Mouse (Mus musculus): ENCODE results near the gene Lcat. TPM values are rescaled to one million over a fixed set of nuclear protein-coding genes. Genes with fewer than 3 reads are reported as not detected.

Gene Lcat
- polyA plus RNA-seq, 1 experiment from 2014 or later = 3.0 TPM

Small RNA genes lying within 50 kb of the gene (microRNA-seq; reads per million reads assigned to microRNA genes)
- gene Mir7074 = not detected

Other genes with a start within 250 kb of the Lcat start
- gene Acd, start 242.3 kb downstream of the Lcat start, polyA plus RNA-seq (2016; fragmentation: Nextera tagmentation; extraction: Ambion mirVana) = 73.6 and 78.2 TPM in 2 replicates
- 18.2 and 19.1 TPM in 2 replicates for gene Pard6a, start 242.2 kb downstream of the Lcat start, polyA plus RNA-seq (2016; fragmentation: Nextera tagmentation; extraction: Ambion mirVana)
- 0.14 TPM in 1 of 2 replicates, not detected in the other for gene 4933405L10Rik, start 235.7 kb downstream of the Lcat start, polyA plus RNA-seq (2016; fragmentation: Nextera tagmentation; extraction: Ambion mirVana)
- 35.7 and 37.0 TPM in 2 replicates for gene Enkd1, start 235.2 kb downstream of the Lcat start, polyA plus RNA-seq (2016; fragmentation: Nextera tagmentation; extraction: Ambion mirVana)
- gene Gfod2, start 184.7 kb downstream of the Lcat start, polyA plus RNA-seq (2016; fragmentation: Nextera tagmentation; extraction: Ambion mirVana) = 30.2 and 33.7 TPM in 2 replicates
- 14.9 and 16.0 TPM in 2 replicates for gene Ranbp10, start 116.0 kb downstream of the Lcat start, polyA plus RNA-seq (2016; fragmentation: Nextera tagmentation; extraction: Ambion mirVana)
- 0.43 TPM in 1 of 2 replicates, not detected in the other for gene Tsnaxip1, start 115.7 kb downstream of the Lcat start, polyA plus RNA-seq (2016; fragmentation: Nextera tagmentation; extraction: Ambion mirVana)
- 59.8 and 60.6 TPM in 2 replicates for gene Cenpt, start 90.1 kb downstream of the Lcat start, polyA plus RNA-seq (2016; fragmentation: Nextera tagmentation; extraction: Ambion mirVana)
- gene Thap11, start 88.2 kb downstream of the Lcat start, polyA plus RNA-seq (2016; fragmentation: Nextera tagmentation; extraction: Ambion mirVana) = 84.6 and 86.8 TPM in 2 replicates
- 228 and 268 TPM in 2 replicates for gene Nutf2, start 82.8 kb downstream of the Lcat start, polyA plus RNA-seq (2016; fragmentation: Nextera tagmentation; extraction: Ambion mirVana)
- 70.5 and 72.6 TPM in 2 replicates for gene Edc4, start 62.5 kb downstream of the Lcat start, polyA plus RNA-seq (2016; fragmentation: Nextera tagmentation; extraction: Ambion mirVana)
- gene Nrn1l, start 49.8 kb downstream of the Lcat start, polyA plus RNA-seq (2016; fragmentation: Nextera tagmentation; extraction: Ambion mirVana) = 0.65 and 1.1 TPM in 2 replicates
- gene Pskh1, start 42.9 kb downstream of the Lcat start, polyA plus RNA-seq (2016; fragmentation: Nextera tagmentation; extraction: Ambion mirVana) = 42.5 and 44.8 TPM in 2 replicates
- gene Ctrl, start 9.5 kb downstream of the Lcat start, polyA plus RNA-seq (2016; fragmentation: Nextera tagmentation; extraction: Ambion mirVana) = 1.9 and 2.2 TPM in 2 replicates
- 22.9 and 31.7 TPM in 2 replicates for gene Psmb10, start 4.9 kb downstream of the Lcat start, polyA plus RNA-seq (2016; fragmentation: Nextera tagmentation; extraction: Ambion mirVana)
- 44.3 and 48.2 TPM in 2 replicates for gene Slc12a4, start 22.7 kb upstream of the Lcat start, polyA plus RNA-seq (2016; fragmentation: Nextera tagmentation; extraction: Ambion mirVana)
- not detected in 2 replicates for gene Dpep3, start 36.0 kb upstream of the Lcat start, polyA plus RNA-seq (2016; fragmentation: Nextera tagmentation; extraction: Ambion mirVana)
- gene Dus2, start 48.0 kb upstream of the Lcat start, polyA plus RNA-seq (2016; fragmentation: Nextera tagmentation; extraction: Ambion mirVana) = 25.3 and 26.6 TPM in 2 replicates
- not detected in 2 replicates for gene Dpep2nb, start 62.6 kb upstream of the Lcat start, polyA plus RNA-seq (2016; fragmentation: Nextera tagmentation; extraction: Ambion mirVana)
- gene Ddx28, start 68.5 kb upstream of the Lcat start, polyA plus RNA-seq (2016; fragmentation: Nextera tagmentation; extraction: Ambion mirVana) = 21.6 and 22.6 TPM in 2 replicates
- gene Nfatc3, start 115.5 kb upstream of the Lcat start, polyA plus RNA-seq (2016; fragmentation: Nextera tagmentation; extraction: Ambion mirVana) = 7.8 and 9.3 TPM in 2 replicates
- 10.4 and 11.3 TPM in 2 replicates for gene Esrp2, start 193.6 kb upstream of the Lcat start, polyA plus RNA-seq (2016; fragmentation: Nextera tagmentation; extraction: Ambion mirVana)
- gene Pla2g15, start 207.0 kb upstream of the Lcat start, polyA plus RNA-seq (2016; fragmentation: Nextera tagmentation; extraction: Ambion mirVana) = 18.2 and 18.4 TPM in 2 replicates
- 52.8 and 66.5 TPM in 2 replicates for gene Slc7a6, start 225.5 kb upstream of the Lcat start, polyA plus RNA-seq (2016; fragmentation: Nextera tagmentation; extraction: Ambion mirVana)

Data from embryonic facial prominence, embryonic 12.5 days (tissue).